Mouse (Mus musculus) embryonic facial prominence, embryonic 13.5 days (tissue): Measurements from ENCODE around the gene Alkbh5. TPM values are rescaled to one million over a fixed set of nuclear protein-coding genes. Genes with fewer than 3 reads are reported as not detected.
"Not testable (repeated sequence)": the region's sequence is repeated elsewhere in the genome, so short reads cannot be mapped to it uniquely, and the experiment has no call there.

ENCODE experiments used
- ATAC-seq: fragments of 200-750 bp; cut with Nextera tagmentation; 2 replicates; pipeline ENCODE4 v1.8.0; 2017; ENCODE audit warnings: low read depth; ENCODE audit not compliant: insufficient number of reproducible peaks, insufficient read depth, low FRiP score, low TSS enrichment
- H3K27ac ChIP-seq: fragments of 300-500 bp; sonication (generic); 2 replicates; pipeline ENCODE4 v1.5.1; 2015; ENCODE audit warnings: moderate library complexity, mild to moderate bottlenecking, inconsistent platforms
- H3K27me3 ChIP-seq: fragments of 300-500 bp; sonication (generic); 2 replicates; pipeline ENCODE4 v1.6.1; 2015; ENCODE audit warnings: mild to moderate bottlenecking, inconsistent platforms
- H3K36me3 ChIP-seq: fragments of 300-500 bp; sonication (generic); 2 replicates; pipeline ENCODE4 v1.6.1; 2015; ENCODE audit warnings: mild to moderate bottlenecking, inconsistent platforms
- H3K4me1 ChIP-seq: fragments of 300-500 bp; sonication (generic); 2 replicates; pipeline ENCODE4 v1.6.1; 2015; ENCODE audit warnings: inconsistent platforms
- H3K4me2 ChIP-seq: fragments of 300-500 bp; sonication (generic); 2 replicates; pipeline ENCODE4 v1.6.1; 2015; ENCODE audit warnings: moderate library complexity, mild to moderate bottlenecking, inconsistent platforms
- H3K4me3 ChIP-seq: fragments of 300-500 bp; sonication (generic); 2 replicates; pipeline ENCODE4 v1.5.1; 2015; ENCODE audit warnings: mild to moderate bottlenecking, inconsistent platforms
- H3K9ac ChIP-seq: fragments of 300-500 bp; sonication (generic); 2 replicates; pipeline ENCODE4 v1.6.1; 2015; ENCODE audit warnings: mild to moderate bottlenecking, inconsistent platforms
- H3K9me3 ChIP-seq: fragments of 300-500 bp; sonication (generic); 2 replicates; pipeline ENCODE4 v1.6.1; 2016; ENCODE audit warnings: inconsistent platforms
- WGBS: fragments of 180-500 bp; shearing (Covaris S2); methylation state at CpG from one replicate; pipeline ENCODE4 v1.1.7; 2015; ENCODE audit warnings: mixed read lengths; 5-methylcytosine and 5-hydroxymethylcytosine counted together
- polyA plus RNA-seq: library from polyadenylated mRNA; unstranded; fragments of >200 nt; fragmentation: Nextera tagmentation; extraction: Ambion mirVana; gene quantifications from 2 replicates; pipeline ENCODE4 v1.2.1, GENCODE M21; 2015

Alkbh5 gene
- polyA plus RNA-seq, 1 experiment from 2014 or later, result 36.6 TPM

DNA sequence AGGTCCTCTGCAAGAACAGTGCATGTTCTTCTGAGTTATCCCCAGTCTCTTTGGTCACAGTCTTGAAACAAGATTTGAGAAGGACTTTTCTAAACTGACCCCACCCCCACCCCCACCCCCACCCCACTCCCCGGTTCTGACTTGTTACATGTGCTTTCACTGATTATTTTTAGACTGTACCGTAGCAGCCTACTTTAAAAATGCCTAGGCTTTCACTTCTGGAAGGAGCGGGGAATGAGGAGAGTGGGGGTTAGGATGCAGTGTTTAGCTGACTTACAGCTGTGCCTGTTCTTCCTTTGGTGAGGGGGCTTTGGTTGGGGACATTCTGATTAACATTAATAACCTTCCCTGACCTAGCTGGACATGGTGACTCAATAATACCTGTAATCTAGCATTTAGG is 11.9 kb downstream of the Alkbh5 start:
- 89% methylated on average over 3 of the region's 3 CpGs for WGBS
- peaks cover 75% of the 10 kb centered on the region for H3K36me3 ChIP-seq
- no peak overlapping the region for H3K4me3 ChIP-seq
- no peak overlapping the region for H3K27ac ChIP-seq
- no peak for ATAC-seq
- H3K9me3 ChIP-seq, result no peaks in the 10 kb centered on the region
- H3K27me3 ChIP-seq, result no peaks in the 10 kb centered on the region
- H3K9ac ChIP-seq, result no peak overlapping the region
- H3K4me2 ChIP-seq, result no peak overlapping the region
- H3K4me1 ChIP-seq, result peaks cover 16% of the 10 kb centered on the region

DNA sequence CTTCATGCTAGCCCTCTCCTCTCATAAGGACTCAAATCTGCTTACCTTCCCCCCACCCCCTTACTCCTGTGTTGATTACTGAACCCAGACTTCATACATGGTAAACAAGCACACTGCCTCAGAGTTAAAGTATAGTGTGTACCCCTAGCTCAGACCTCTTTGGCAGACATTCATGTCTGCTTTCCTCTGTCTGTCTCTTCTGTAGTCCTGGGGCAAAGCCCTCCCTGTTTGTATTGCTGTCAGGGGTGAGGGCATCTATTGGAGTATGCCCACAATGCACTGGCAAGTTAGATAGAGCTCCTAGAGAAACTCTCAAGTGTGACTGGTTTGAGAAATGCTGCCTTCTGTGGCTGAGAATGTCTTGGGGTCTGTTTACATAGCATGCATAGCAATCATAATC is 16.9 kb downstream of the Alkbh5 start:
- Histone ChIP-seq H3K4me2 (no peak overlapping the region), H3K27ac (no peak overlapping the region), H3K36me3 (peaks cover 90% of the 10 kb centered on the region), H3K4me1 (no peaks in the 10 kb centered on the region), H3K9me3 (no peaks in the 10 kb centered on the region), H3K9ac (no peak overlapping the region), H3K27me3 (no peaks in the 10 kb centered on the region), H3K4me3 (no peak overlapping the region)
- ATAC-seq, result no peak

DNA sequence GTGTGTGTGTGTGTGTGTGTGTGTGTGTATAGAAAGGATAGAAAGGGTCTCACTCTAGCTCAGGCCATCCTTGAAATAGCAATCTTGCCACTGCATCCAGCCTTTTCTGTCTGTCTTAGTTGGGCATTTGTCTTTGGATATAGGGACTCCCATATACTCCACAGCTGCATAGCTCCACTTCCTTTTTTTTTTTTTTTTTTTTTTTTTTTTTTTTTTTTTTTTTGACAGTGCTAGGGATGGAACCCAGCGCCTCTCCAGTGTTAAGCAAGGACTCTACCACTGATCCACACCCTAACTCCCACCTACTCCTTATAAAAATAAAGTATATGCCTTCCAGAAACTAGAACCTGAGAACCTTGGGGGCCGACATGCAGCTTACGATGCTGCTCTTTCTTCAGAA is 21.5 kb downstream of the Alkbh5 start:
- no peaks in the 10 kb centered on the region for H3K4me1 ChIP-seq
- no peaks in the 10 kb centered on the region for H3K27me3 ChIP-seq
- no peak overlapping the region for H3K27ac ChIP-seq
- no peak overlapping the region for H3K4me3 ChIP-seq
- ATAC-seq, result no peak
- no peak overlapping the region for H3K9ac ChIP-seq
- H3K9me3 ChIP-seq, result no peaks in the 10 kb centered on the region
- peaks cover 60% of the 10 kb centered on the region for H3K36me3 ChIP-seq
- H3K4me2 ChIP-seq, result no peak overlapping the region
- 86% methylated on average over 3 of the region's 3 CpGs for WGBS

DNA sequence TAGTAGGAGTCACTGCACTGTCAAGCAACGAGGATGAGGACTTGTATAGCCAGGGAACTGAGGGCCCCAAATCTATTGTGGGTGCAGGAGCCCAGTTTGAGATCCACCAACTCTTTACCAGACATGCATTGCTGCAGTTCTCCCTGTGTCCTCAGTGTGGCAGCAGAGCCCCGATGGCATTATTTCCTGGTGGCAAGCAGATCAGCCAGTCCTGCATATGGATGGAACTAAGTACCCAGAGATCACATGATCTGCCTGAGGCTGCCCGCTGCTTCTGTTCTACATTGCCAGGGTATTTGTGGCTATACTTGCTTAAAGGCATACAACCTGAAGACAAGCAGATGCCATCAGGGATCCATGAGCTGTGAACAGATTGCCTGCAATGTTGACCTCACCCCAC is 23.2 kb downstream of the Alkbh5 start:
- Histone ChIP-seq H3K27me3 (no peaks in the 10 kb centered on the region), H3K27ac (no peak overlapping the region), H3K4me3 (no peak overlapping the region), H3K4me2 (no peak overlapping the region), H3K36me3 (peaks cover 44% of the 10 kb centered on the region), H3K9me3 (no peaks in the 10 kb centered on the region), H3K9ac (no peak overlapping the region), H3K4me1 (no peaks in the 10 kb centered on the region)
- 15% methylated on average over 3 of the region's 3 CpGs for WGBS
- no peak for ATAC-seq

DNA sequence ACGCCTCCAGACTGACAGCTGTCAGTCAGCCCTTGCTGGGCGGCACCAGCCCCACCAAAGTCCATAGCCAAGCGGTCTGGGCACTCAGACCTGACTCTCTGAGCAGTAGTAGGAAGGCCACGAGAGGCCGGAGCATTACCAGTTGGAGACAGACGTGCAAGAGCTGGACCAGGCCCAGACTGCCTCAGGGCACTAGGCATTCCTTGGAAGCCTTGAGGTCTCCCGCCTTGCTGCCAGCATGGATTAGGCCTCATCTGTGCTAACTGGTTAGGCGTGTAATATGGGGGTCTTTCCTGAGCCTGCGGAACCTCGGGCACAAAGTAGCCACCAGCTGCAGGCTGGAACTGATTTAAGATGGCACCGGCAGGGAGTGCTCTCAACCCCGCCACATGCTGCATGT is 37.8 kb downstream of the Alkbh5 start:
- not testable (repeated sequence) for H3K36me3 ChIP-seq, H3K27ac ChIP-seq, H3K4me2 ChIP-seq, H3K9me3 ChIP-seq, H3K4me3 ChIP-seq, H3K4me1 ChIP-seq, H3K9ac ChIP-seq, H3K27me3 ChIP-seq, ATAC-seq
- WGBS, result 48% methylated on average over 11 of the region's 12 CpGs

Other genes with a start within 250 kb of the Alkbh5 start
- 27.8 and 29.5 TPM in 2 replicates for gene Tom1l2, start 183.5 kb upstream of the Alkbh5 start, polyA plus RNA-seq
- gene Drc3, start 183.1 kb upstream of the Alkbh5 start, polyA plus RNA-seq, result 2.4 and 2.7 TPM in 2 replicates
- 25.3 and 25.8 TPM in 2 replicates for gene Gid4, start 119.2 kb upstream of the Alkbh5 start, polyA plus RNA-seq
- gene Atpaf2, start 117.9 kb upstream of the Alkbh5 start, polyA plus RNA-seq, result 52.7 and 54.9 TPM in 2 replicates
- gene Drg2, start 81.8 kb upstream of the Alkbh5 start, polyA plus RNA-seq, result 113 and 124 TPM in 2 replicates
- gene Myo15, start 67.0 kb upstream of the Alkbh5 start, polyA plus RNA-seq, result 0.67 and 0.77 TPM in 2 replicates
- 73.5 and 73.8 TPM in 2 replicates for gene Llgl1, start 163.3 kb downstream of the Alkbh5 start, polyA plus RNA-seq
- 65.2 and 68.7 TPM in 2 replicates for gene Flii, start 190.9 kb downstream of the Alkbh5 start, polyA plus RNA-seq
- 15.6 and 17.8 TPM in 2 replicates for gene Mief2, start 192.0 kb downstream of the Alkbh5 start, polyA plus RNA-seq
- 19.9 and 23.0 TPM in 2 replicates for gene Top3a, start 241.0 kb downstream of the Alkbh5 start, polyA plus RNA-seq
- gene Smcr8, start 241.1 kb downstream of the Alkbh5 start, polyA plus RNA-seq, result 6.2 and 6.4 TPM in 2 replicates